Mouse (Mus musculus): ENCODE data around the gene Creg1.

Creg1 gene

DNA sequence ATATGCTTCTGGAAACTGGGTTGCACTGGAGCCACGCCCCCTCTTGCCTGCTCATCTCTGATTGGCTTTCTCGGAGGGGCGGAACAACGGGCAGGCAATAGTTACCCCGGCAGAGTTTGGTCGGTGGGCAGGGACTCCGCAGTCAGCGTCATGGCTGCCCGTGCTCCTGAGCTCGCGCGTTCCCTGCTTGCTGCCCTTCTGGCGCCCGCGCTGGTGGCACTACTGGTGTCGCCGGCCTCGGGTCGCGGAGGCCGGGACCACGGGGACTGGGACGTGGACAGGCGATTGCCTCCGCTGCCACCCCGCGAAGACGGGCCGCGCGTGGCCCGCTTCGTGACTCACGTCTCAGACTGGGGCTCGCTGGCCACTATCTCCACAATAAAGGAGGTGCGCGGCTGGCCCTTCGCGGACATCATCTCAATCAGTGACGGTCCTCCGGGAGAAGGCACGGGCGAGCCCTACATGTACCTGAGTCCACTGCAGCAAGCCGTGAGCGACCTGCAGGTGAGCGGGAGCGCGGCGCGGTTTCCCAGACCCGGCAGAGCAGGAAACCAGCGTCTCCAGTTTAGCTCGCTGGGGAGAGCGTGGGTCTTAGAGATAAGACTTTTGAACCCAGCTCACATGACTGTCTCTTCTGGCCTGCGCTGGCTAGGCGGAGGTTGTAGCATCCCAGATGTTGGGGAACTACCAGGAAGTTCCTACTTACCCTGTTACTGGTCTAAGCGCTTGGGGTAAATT, at the start of gene Creg1:
Gene Creg1, plus strand, starts transcription at position 112 of the 738 bp plus-strand sequence.
- DNase-seq (ENCODE audit: low spot score): peak; percentile 85

DNA sequence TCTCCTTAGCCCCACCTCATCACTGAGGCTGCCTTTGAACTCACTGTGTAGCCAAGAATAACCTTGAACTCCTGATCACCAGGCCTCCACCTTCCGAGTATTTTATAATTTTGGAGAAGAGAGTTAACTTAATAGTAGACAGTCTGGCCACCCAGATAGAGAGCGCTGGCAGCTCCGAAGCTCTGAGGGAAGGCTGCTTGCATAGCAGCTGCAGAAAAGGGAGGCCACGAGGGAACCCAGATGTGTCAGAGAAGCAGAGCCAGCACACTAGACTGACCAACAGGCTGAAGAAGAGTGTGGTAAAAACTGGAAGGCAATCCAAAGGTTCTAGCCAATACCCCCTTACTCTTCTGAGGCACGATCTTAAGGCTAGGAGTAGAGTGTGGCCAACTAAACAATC, 49.7 kb upstream of the Creg1 start:
- no peak for DNase-seq (ENCODE audit: low spot score)

DNA sequence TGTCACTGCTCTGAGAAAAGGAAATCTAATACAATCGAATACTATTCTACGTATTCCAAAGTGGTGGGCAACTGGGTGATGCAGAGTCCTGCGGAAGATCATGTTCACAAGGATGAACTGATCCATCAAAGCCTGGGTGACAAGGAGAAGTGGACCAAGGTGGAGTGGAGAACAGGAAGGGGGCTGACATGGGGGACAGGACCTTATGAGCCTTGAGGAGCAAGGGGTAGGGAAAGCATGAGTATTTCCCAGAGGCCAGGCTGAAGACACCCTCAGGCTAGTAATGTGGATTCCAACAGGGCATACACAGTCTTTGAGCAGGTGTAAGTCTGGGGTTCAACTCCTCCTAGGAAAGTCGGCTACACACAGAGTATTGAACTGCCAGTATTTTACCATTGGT, 47.1 kb upstream of the Creg1 start:
- no peak for DNase-seq (ENCODE audit: low spot score)

DNA sequence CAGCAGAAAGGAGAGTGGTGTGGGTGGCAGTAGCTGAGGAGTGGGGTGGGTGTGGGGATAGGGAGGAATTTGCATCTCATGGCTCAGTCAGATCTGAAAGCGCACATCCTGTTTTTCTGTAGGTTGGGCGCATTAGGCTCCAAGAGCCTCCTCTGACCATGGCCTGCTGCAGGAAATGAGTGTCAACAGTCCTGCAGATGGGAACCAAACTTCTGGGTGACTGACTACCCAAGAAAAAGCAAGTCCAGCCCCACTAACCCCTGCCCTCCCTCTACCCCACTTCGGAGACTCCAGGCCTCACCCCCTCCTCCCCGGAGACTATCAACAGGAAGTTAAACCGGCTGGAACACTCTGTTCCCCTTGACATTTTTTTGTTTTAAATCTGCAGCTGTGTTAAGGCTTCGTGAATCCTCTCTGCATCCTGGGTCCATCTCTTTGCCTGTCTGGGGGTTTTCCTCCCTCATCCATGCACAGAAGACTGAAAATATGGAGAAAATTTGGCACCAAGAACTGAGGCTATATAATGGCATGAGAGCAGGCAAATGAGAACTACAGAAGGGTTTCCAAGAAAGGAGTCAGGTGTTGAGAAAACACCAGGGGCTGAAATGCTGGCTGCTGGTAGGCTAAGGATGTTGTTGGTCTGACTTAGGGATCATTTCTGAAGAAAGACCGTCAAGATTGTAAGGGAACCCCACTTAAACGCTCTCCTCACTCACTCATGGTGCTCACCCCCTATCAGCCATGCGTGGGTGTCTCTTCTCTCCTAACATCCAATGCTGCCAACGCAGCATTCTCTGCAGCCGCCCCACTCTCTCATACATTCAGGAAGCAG, 45.6 kb upstream of the Creg1 start:
- no peak for DNase-seq (ENCODE audit: low spot score)

DNA sequence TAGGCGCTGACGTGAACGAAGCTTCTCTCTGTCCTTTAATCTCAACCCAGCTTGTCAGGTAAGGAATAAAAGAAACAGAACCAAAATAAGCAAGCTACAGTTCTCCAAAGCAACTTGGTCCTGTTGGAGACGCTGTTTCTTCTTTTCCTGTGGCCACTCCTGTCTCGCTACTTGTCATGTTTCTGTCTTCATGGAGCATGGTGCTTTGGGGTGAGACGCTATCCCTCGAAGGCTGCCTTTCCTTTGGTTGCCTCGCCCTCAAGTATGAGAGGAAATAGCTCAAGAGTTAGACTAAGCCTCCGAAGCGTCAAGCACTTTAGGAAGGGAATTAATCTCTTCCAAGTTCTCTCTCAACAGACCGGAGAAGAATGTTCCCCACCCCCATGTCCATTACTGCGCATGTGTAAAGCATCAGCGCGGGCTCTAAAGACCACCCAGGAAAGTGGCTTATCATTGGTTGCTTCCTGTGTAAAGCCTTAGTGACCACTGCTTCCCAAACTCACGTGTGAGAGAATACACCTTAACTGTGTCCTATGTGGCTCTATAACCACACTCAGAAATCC, 44.9 kb upstream of the Creg1 start:
- no peak for DNase-seq (ENCODE audit: low spot score)

DNA sequence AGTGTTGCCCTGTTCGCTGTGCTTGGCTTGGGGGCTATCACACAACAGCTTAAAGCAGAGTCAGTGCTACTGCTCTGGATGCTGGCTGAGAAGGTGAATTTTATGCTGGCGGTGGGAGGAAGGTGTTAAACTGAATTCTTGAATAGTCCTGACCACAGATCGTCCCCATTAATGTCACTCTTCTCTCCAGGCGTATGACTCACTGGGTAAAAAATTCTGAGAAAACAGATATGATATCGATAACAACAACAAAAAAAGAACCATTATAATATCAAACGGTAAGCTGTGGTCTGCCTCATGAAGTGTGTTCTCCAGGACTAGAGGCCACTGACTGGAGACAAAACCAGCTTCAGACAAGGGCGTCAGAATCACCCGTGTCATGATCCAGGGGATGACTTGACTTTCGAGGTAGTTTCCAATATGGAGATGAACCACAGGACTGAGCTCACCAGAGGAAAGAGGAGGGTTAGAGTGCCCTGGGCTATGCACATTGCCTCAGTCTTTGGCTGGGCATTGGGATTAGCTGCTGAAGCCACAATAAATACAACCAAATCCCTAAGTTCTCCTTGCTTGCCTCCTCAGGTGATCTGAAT, 40.9 kb upstream of the Creg1 start:
- DNase-seq (ENCODE audit: low spot score): no peak

DNA sequence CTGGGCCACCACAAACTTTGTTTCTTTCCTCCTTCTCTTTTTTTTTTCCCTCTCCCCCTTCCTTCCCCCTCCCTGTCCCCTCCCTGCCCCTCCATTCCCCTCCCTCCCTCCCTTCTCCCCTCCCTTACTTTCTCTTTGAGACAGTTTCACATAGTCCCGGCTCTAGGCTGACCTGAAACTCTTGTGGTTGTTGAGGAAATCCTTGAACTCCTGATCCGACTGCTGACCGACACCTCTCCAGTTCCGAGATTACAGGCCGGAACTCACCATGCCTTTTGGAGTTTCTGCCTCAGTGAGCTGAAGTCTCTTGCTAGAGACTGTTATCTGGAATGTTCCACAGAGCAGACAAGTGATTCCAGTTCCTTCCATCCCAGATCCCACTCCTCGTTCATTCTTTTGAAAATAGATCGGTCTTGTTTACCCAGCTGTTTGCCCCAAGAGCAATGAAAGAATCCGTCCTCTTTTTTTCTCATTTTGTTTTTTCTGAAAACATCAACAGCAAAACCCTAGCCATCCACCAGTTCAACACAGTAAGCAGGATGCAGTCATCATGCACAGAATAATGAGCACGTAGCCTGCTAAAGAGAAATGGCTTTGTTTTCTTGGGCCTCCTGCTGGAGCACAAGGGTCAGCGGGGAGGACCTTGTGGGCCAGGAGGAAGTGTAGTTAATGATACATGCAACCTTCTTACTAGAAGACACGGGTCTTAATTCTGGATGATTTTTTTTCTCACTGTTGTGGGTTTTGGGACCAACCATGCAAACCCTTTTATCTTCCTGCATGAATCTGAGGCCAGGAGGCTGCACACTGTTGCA, 39.1 kb upstream of the Creg1 start:
- DNase-seq (ENCODE audit: low spot score): no peak

DNA sequence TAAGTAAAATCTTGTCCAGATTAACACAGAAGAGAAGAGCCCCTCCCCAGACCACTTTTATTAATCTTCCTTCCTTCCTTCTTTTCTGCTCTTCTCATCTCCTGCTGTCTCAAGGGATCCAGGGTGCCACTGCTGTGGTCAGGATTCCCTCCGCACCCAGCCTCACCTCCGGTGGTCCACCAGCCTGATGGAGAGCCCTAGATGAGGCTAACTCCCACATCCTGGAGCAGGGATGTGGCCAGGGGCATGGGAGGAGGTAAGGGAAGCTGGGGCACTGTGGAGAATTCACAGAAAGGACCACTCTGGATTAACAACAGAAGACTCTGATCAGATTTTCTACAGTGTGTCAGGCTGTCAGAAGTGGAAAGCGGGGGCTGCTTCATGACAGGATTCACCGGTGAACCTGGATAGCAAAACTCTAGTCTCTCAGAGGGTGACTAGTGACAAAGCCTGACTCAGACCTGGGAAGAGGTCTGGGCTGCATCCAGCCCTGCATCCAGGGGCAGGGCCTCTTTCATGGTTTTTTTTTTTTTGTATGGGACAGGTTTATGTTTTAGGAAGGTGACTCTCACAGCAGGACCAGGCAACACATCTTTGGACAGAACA, 38.4 kb upstream of the Creg1 start:
- DNase-seq (ENCODE audit: low spot score): no peak

DNA sequence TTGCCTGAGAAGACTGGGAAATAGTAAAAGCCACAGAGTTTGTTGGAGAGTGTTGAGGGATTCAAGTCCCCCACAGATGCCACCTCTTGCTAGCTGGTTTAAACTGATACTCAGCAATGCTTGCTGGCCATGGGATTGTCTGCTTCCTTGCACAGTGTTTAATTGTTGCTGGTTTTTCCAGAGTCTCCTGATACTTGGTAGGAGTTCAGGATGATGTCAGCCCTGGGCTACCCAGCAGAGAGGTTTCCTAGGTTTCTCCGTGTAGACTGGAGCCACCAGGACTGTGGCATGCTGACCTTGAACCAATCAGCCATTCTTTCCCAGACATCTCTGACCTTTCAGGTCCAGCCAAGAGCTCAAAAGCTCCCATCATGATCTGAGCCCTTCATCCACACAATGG, 36.6 kb upstream of the Creg1 start:
- DNase-seq (ENCODE audit: low spot score): no peak

DNA sequence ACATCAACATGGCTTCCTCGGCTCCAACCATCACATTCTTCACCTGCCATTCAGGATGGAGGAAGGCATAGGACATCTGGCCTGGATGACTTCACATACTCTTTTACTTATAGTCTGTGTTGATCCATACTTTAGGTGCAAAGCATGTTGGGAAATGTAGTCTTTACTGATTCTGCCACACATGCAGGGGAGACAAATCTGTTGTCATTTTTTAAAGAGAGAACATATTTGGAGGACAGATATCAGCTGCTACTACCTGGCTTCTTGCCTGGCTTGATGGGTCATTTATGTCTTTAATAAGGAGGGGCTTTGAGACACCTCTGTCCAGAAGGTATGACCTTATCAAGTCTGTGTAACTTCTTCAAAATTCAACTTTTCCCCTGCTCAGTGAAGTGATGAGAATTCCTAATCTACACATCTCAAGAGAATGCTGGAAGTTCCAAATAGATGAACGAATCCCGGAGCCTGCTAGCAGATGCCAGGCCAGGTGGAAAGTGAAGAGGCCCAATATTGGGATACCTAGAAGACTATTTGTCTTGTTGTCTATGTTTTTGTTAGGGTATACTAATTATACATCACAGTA, 35.4 kb upstream of the Creg1 start:
- DNase-seq (ENCODE audit: low spot score): no peak

DNA sequence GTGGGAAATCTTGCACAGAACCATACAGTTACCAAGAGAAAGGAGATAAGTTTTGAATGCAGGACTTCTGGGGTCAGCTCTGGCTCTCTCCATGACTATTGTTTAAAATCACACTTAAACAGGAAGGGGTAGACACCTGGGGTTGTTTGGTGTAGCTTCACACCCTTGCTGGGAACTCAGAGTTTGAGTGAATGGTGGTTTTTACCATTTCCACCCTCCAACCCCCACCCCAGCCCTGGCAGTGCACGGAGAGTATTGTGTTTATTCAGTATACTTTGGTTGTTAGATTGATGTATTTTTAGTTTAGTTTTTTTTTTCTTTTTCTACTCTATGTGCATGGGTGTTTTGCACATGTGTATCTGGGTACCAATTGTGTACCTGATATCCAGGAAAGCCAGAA, 33.4 kb upstream of the Creg1 start:
- no peak for DNase-seq (ENCODE audit: low spot score)

DNA sequence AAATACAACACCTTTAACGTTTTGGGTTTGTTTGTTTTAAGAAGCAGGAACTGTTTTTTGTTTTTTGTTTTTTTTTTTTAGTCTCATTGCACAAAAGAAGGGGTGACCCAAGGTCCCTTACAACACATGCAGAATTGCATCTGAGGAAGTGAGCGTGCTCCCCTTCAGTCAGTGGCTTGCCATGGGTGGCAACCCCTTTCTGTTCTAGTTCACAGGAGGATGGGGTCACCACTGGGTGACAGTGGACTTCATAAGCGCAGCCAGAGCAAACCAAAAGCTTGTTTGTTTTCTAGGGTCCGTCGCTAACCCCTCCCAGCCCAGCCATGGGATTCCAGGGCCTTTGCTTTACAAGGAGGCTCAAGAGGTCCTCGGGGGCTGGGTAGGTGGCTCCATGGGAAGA, 32.0 kb upstream of the Creg1 start:
- no peak for DNase-seq (ENCODE audit: low spot score)

DNA sequence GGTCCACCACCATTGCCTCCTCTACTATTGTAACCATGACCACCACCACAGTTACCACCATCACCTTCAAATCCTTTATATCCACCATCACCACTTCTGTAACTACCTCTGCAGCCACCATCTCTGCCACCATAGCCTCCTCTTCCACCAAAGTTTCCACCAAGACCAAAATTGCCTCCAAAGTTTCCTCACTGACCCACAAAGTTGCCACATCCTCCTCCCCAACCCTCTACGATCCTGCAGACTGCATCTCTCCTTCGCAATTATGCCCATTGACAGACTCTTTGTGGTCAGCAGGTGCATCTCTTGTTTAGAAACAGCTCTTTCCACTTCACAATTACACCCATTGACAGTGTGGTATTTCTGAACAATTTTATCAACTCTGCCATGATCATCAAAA, 28.7 kb upstream of the Creg1 start:
- DNase-seq (ENCODE audit: low spot score): no peak

DNA sequence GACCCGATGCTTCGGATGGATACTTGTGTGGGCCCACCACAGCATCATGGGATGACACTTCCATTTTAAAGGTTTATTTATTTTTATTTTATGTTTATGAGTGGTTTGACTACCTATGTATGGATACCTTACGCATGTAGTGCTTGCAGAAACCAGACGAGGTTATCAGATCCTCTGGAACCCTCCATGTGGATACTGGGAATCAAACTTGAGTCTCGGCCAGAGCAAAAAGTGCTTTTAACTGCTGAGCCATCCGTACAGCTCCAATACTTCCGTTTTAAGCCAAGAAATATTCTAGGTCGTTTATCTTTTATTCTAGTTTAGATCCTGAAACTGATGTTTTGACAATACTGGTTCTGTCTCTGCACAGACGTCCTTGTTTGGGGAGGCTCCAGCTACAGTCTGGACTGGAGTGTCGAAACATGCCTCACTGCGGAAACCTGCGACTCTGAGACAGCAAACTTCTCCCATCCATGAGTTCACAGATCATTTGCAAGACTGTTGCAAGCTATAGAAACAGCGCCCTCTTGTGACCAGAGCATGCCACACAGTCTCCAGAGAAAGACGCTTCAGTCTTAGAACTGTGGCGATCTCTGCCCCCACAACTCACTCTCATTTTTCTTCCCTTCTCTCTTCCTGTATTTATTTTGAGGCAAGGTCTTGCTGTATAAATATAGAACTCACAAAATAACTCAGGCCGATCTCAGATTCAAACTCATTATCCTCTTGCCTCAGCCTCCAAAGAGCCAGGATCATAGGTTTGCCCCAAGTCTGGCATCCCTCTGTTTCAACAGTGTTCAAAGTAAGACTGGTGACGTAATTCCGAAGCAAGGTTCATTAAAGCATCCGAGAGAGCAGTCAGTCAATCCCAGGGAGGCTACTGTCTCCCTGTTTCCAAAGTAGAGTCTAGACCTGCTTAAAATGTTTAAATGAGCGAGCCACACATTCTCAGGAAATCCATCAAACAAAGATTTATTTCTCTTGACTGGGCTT, 27.4 kb upstream of the Creg1 start:
- DNase-seq (ENCODE audit: low spot score): peak; percentile 90

DNA sequence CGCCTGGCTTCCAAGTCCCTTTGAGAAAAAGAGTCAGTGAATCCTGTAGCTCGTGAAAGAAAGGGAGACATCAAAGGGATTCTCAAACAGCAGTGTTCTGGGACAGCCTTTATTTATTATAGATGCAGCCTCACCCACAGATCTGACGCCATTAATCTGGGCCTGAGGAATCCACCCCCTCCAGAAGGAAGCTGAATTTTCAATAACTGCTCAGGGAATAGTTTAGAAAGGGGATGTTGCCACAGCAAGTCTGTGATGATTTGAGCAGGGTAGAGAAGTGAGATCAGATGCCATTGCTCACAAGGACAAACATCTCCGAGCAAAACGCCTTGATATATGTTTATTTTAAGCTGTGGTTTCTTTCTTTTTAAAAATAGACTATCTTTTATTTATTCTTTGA, 26.1 kb upstream of the Creg1 start:
- DNase-seq (ENCODE audit: low spot score): no peak

DNA sequence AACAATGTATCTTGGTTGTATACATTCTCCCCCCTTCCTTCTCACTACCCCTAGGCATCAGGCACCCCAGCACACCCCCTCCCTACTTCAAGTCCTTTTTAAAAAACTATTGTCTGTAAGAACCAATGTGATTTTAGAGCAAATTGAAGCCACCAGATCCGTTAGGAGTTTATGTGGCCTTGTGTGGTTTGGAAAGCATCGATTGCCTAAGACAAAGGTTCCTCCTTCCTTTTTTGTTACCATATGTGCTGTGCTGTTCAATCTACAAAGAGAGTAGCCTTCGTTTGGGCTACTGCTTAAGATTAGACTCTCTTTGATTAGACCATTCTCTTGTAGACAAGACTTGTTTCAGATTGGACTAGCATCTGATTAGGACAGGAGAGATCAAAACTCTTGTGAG, 25.7 kb upstream of the Creg1 start:
- no peak for DNase-seq (ENCODE audit: low spot score)

DNA sequence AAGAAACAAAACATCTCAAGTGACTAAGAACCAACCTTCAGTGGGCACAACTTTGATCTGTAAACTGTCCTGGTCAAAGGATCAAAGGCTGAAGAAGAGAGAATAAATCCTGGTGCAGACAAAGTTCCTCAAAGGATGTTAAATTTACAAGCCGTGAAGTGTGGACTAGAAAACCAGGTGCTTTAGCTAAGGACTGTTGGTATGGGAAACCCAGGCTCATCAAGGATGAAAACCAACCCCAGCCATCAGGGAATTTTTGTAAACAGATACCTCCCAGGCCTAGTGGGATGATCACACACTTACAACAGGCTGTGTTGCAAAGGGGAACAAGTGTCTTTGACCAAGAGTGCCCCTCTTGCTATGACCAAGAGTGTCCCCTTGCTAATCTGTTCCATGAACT, 24.6 kb upstream of the Creg1 start:
- DNase-seq (ENCODE audit: low spot score): no peak

DNA sequence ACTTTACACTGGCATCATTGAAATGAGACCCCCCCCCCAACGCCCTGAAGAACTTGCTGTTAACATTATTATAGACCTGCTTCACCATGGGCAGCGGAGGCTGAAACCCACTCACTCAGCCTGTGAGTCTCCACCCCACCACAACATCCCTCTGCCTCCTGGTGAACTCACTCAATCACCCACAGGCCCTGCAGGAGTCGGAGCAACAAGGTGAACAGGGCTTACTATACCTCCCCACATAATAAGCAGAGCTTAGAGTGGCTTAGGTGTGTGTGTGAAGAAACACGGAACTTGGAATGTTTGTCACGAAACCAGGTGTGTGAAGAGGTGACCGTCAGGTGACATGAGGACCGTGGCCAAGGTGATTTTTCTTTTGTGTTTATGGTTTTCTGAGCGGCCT, 21.6 kb upstream of the Creg1 start:
- DNase-seq (ENCODE audit: low spot score): no peak

DNA sequence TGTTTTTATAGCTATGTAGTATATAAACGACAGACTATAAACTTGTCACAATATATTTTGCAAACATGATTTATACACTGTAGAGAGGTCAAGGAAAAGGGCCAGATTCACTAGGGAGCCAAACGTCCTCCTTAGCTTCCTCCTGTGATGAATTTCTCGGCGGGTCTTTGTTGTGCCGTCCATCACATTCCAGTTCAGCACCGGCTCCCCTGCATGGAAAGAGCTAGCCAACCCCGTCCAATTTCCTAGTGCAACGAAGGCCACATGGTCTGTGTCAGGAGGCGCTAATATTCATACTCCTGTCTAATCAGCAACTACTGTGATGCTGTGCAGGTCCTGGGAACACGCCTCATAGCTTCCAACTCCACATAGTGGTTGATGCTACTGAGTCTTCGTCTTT, 15.5 kb upstream of the Creg1 start:
- DNase-seq (ENCODE audit: low spot score): no peak

DNA sequence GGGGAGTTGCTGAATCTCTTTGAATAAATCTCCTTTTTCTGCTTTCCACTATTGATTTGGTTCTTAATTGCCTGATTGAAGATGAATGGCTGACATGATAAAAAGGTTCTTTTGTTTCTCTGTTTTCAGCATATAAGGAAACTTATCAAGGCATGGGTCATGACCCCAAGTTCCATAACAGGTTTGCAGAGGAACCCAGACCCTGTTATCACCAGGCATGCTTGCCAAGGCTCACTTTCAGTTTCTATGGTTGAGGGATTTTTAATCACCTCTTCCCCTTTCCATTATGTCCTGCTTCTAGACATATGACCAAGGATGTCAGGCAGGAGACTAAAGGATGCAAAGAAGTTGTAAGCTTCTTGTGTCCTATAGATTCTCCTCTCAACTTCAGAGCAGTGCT, 12.4 kb upstream of the Creg1 start:
- no peak for DNase-seq (ENCODE audit: low spot score)
